Mouse (Mus musculus): ENCODE measurements around the gene Scap. TPM values are rescaled to one million over a fixed set of nuclear protein-coding genes. Genes with fewer than 3 reads are reported as not detected.
"Not testable (repeated sequence)": the region's sequence is repeated elsewhere in the genome, so short reads cannot be mapped to it uniquely, and the experiment has no call there.

The Scap gene
- polyA plus RNA-seq, 1 experiment from 2014 or later: 46.2 TPM

DNA sequence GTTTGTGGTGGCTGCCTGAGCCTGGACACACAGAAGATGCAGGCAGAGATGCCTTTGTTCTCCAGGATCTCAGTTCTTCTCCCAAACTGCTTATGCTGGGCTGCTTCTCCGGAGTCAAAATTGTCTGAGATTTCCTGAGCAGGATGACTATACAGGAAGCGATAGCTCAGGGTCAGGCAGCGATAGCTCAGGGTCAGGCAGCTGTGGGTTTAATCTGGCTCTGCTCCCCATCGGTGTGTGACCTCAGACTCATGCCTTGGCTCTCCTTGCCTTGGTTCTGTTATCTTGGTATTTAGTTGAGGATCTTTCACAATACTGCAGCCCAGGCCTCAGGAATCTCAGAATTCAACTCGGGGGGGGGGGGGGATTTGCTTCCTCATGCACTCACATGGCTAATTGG, 33.7 kb downstream of the Scap start:
- Histone ChIP-seq H3K9me3 (no peaks in the 10 kb centered on the region), H3K27me3 (no peaks in the 10 kb centered on the region), H3K36me3 (peaks cover 65% of the 10 kb centered on the region), H3K27ac (no peak overlapping the region), H3K9ac (no peak overlapping the region), H3K4me3 (no peak overlapping the region), H3K4me1 (replicated peaks) (0 out of 2 replicates have a peak, but pooled peaks cover 5% of the 10 kb centered on the region), H3K4me2 (no peak overlapping the region)
- ATAC-seq (ENCODE audit: low FRiP score): no peak
- 93% methylated on average over 5 of the region's 5 CpGs for WGBS

GRCm38 (mm10) chr9:110369860-110370259, 36.8 kb downstream of the Scap start:
- Histone ChIP-seq H3K9ac (no peak overlapping the region), H3K36me3 (peaks cover 69% of the 10 kb centered on the region), H3K4me1 (replicated peaks) (0 out of 2 replicates have a peak, but pooled peaks cover 5% of the 10 kb centered on the region), H3K27me3 (no peaks in the 10 kb centered on the region), H3K4me3 (no peak overlapping the region), H3K27ac (no peak overlapping the region), H3K4me2 (no peak overlapping the region), H3K9me3 (no peaks in the 10 kb centered on the region)
- ATAC-seq (ENCODE audit: low FRiP score): no peak
- 86% methylated on average over 3 of the region's 3 CpGs for WGBS

DNA sequence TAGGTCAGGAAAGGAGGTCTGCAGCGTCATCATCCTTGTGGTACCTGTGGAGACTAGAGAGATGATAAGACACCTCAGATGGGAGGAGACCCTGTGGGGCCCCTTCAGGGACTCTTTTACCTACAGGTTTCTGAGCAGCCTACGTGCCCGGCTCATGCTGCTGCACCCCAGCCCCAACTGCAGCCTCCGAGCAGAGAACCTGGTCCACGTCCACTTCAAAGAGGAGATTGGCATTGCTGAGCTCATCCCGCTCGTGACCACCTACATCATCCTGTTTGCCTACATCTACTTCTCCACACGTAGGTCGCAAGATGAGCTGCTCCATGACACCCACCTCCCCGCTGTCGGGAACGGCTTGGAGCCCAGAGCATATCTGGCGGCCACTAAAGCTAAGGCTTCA, 40.8 kb downstream of the Scap start:
- H3K4me3 ChIP-seq: no peak overlapping the region
- no peak overlapping the region for H3K27ac ChIP-seq
- H3K4me1 ChIP-seq (replicated peaks): no peaks in the 10 kb centered on the region
- H3K9me3 ChIP-seq: no peaks in the 10 kb centered on the region
- H3K27me3 ChIP-seq: no peaks in the 10 kb centered on the region
- H3K9ac ChIP-seq: no peak overlapping the region
- no peak overlapping the region for H3K4me2 ChIP-seq
- H3K36me3 ChIP-seq: peaks cover 77% of the 10 kb centered on the region
- ATAC-seq (ENCODE audit: low FRiP score): no peak
- 96% methylated on average over 13 of the region's 13 CpGs for WGBS

DNA sequence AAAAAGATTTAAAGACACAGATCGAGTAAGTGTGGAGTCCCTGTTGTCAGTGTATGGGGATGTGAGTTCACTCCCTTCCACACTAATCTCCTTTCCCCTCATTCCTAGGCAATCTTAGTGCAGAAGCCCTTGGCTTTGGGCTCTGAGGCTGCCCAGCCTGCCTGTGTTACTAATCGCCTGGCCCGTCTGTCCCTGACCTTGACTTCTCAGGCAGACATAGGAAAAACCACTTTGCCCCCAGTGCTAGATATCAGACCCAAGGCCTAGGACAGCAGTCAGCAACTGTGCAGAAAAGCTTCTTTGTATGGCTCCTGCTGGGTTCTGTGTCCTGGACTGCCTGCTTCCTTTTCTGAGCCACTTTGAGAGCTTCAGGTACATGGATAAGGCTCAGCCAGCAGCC, 42.6 kb downstream of the Scap start:
- Histone ChIP-seq H3K27ac (no peak overlapping the region), H3K4me2 (no peak overlapping the region), H3K27me3 (no peaks in the 10 kb centered on the region), H3K9me3 (no peaks in the 10 kb centered on the region), H3K4me3 (no peak overlapping the region), H3K4me1 (replicated peaks) (no peaks in the 10 kb centered on the region), H3K36me3 (peaks cover 84% of the 10 kb centered on the region), H3K9ac (no peak overlapping the region)
- no peak for ATAC-seq (ENCODE audit: low FRiP score)
- WGBS: 92% methylated on average over 3 of the region's 3 CpGs

DNA sequence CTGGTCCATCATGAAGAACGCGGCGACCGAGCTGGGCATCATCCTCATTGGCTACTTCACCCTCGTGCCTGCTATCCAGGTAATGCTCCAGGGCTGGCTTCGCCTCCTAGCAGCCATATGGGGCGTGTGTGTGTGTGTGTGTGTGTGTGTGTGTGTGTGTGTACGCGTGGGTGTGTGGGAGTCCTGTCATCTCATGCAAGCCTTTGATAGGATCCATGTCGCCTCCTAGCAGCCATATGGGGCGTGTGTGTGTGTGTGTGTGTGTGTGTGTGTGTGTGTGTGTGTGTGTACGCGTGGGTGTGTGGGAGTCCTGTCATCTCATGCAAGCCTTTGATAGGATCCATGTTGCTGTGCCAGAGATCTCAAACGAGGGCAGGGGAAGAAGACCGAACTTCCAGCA, 44.6 kb downstream of the Scap start:
- not testable (repeated sequence) for H3K9me3 ChIP-seq; H3K9ac ChIP-seq; H3K4me2 ChIP-seq; ATAC-seq (ENCODE audit: low FRiP score); H3K4me3 ChIP-seq; H3K27me3 ChIP-seq; H3K27ac ChIP-seq; H3K4me1 ChIP-seq (replicated peaks)
- WGBS: 92% methylated on average over 15 of the region's 15 CpGs
- peaks cover 92% of the 10 kb centered on the region for H3K36me3 ChIP-seq

DNA sequence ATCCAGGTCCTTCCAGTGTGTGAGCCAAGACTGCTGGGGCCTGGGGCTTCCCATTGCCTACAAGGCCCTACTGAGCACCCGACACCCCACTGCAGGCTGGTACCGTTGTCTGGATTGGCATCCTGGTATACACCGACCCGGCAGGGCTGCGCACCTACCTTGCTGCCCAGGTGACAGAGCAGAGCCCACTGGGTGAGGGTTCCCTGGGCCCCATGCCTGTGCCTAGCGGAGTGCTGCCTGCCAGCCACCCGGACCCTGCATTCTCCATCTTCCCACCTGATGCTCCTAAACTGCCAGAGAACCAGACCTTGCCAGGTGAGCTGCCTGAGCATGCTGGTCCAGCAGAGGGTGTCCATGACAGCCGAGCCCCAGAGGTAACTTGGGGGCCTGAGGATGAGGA, 46.3 kb downstream of the Scap start:
- Histone ChIP-seq H3K9ac (no peak overlapping the region), H3K27ac (no peak overlapping the region), H3K27me3 (no peaks in the 10 kb centered on the region), H3K4me3 (no peak overlapping the region), H3K4me1 (replicated peaks) (no peaks in the 10 kb centered on the region), H3K4me2 (no peak overlapping the region), H3K36me3 (peaks cover 92% of the 10 kb centered on the region), H3K9me3 (no peaks in the 10 kb centered on the region)
- 95% methylated on average over 8 of the region's 8 CpGs for WGBS
- no peak for ATAC-seq (ENCODE audit: low FRiP score)

DNA sequence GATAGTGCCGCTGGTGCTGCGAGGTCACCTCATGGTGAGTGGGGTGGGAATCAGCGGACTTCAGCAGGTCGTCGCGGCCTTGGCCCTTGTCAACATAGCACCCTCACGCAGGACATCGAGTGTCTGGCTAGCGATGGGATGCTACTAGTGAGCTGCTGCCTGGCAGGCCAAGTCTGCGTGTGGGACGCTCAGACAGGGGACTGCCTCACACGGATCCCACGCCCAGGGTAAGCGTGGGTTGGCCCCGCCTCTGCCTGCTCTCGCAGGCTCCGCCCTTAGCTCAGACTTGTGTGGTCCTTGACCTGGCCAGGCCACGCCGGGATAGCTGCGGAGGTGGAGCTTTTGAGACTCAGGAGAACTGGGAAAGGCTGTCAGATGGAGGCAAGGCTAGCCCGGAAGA, 47.6 kb downstream of the Scap start:
- 49% methylated on average over 21 of the region's 21 CpGs for WGBS
- H3K9me3 ChIP-seq: no peaks in the 10 kb centered on the region
- H3K4me2 ChIP-seq: no peak overlapping the region
- H3K4me3 ChIP-seq: no peak overlapping the region
- peaks cover 97% of the 10 kb centered on the region for H3K36me3 ChIP-seq
- H3K9ac ChIP-seq: no peak overlapping the region
- H3K27me3 ChIP-seq: no peaks in the 10 kb centered on the region
- H3K27ac ChIP-seq: no peak overlapping the region
- H3K4me1 ChIP-seq (replicated peaks): no peaks in the 10 kb centered on the region
- 0 out of 2 replicates have a peak, but pooled peaks have one; percentile 41 for ATAC-seq (ENCODE audit: low FRiP score)

DNA sequence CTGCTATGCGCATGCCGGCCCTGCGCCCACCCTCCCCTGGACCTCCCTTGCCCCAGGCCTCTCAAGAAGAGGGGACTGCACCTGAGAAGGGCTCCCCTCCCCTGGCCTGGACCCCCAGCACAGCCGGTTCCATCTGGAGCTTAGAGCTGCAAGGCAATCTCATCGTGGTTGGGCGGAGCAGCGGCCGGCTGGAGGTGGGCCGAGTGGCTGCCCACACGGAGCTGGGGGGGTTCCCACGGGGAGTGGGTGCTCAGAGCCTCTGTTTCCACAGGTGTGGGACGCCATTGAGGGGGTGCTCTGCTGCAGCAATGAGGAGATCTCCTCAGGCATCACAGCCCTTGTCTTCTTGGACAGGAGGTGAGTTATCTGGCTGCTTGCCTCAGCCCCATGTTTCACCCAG, 48.2 kb downstream of the Scap start:
- Histone ChIP-seq H3K4me3 (no peak overlapping the region), H3K4me1 (replicated peaks) (no peaks in the 10 kb centered on the region), H3K27me3 (no peaks in the 10 kb centered on the region), H3K27ac (no peak overlapping the region), H3K9ac (no peak overlapping the region), H3K9me3 (no peaks in the 10 kb centered on the region), H3K4me2 (no peak overlapping the region), H3K36me3 (peaks cover 97% of the 10 kb centered on the region)
- WGBS: 90% methylated on average over 12 of the region's 12 CpGs
- 0 out of 2 replicates have a peak, but pooled peaks have one; percentile 9 for ATAC-seq (ENCODE audit: low FRiP score)

DNA sequence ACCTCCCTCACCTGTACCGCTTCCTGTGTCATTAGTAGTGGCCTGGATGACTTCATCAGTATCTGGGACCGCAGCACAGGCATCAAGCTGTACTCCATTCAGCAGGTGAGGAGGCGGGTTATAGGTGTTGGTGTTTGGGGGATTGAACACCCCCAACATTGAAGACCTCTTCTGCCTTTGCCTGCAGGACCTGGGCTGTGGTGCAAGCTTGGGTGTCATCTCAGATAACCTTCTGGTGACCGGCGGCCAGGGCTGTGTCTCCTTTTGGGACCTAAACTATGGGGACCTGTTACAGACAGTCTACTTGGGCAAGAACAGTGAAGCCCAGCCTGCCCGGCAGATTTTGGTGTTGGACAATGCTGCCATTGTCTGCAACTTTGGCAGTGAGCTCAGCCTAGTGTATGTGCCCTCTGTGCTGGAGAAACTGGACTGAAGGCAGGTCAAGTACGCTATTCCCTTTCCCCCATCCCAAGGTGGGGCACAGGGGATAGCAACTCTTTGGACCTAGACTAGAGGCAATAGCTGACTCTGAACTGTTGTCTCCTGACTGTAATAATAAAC, 51.4 kb downstream of the Scap start:
- H3K27me3 ChIP-seq: no peaks in the 10 kb centered on the region
- ATAC-seq (ENCODE audit: low FRiP score): no peak
- no peak overlapping the region for H3K27ac ChIP-seq
- H3K4me1 ChIP-seq (replicated peaks): no peaks in the 10 kb centered on the region
- H3K36me3 ChIP-seq: peaks cover 98% of the 10 kb centered on the region
- H3K9ac ChIP-seq: no peak overlapping the region
- H3K9me3 ChIP-seq: no peaks in the 10 kb centered on the region
- H3K4me3 ChIP-seq: no peak overlapping the region
- H3K4me2 ChIP-seq: no peak overlapping the region
- 80% methylated on average over 7 of the region's 7 CpGs for WGBS

DNA sequence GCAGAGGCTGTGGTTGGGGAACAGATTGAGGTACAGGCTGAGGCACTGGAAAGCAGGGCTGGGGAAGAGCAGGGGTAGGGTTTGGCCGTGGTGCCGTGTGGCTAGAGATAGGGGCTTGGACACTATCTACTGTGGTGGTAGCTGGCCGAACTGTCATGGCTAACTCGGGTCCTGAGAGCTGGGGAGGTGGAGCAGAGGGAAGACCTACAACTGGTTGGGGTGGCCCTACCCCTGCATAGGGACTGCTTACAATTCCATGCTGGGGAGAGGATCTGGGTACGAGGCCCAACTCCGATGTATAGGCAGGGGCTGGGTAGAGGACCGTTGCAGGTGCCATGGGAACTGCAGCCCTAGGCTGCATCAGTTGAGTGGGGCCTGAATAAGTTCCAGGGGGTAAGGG, 54.9 kb downstream of the Scap start:
- Histone ChIP-seq H3K9ac (no peak overlapping the region), H3K9me3 (no peaks in the 10 kb centered on the region), H3K36me3 (peaks cover 99% of the 10 kb centered on the region), H3K4me1 (replicated peaks) (no peaks in the 10 kb centered on the region), H3K27me3 (no peaks in the 10 kb centered on the region), H3K27ac (no peak overlapping the region), H3K4me3 (no peak overlapping the region), H3K4me2 (no peak overlapping the region)
- ATAC-seq (ENCODE audit: low FRiP score): no peak
- 97% methylated on average over 7 of the region's 7 CpGs for WGBS

DNA sequence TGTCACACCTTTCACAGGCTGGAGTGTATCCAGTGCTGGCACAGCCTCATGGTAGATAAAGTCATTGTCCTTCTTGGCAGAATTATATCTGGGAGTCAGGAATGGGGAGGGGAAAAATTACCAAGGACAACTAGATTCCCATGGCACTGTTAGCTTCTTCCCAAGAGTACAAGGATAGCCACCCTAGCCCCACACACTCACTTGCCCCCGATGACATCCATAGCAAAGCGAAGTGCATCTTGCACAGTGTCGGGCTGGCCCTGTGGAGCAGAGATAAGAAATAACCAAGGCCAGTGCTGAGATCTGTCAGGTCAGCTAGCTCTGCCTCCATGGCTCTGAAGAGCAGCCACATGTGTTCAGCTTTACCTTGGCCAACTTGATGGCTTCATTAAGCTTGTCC, 57.8 kb downstream of the Scap start:
- Histone ChIP-seq H3K36me3 (peaks cover 96% of the 10 kb centered on the region), H3K27ac (no peak overlapping the region), H3K9ac (no peak overlapping the region), H3K4me2 (no peak overlapping the region), H3K4me1 (replicated peaks) (no peaks in the 10 kb centered on the region), H3K9me3 (no peaks in the 10 kb centered on the region), H3K27me3 (no peaks in the 10 kb centered on the region), H3K4me3 (no peak overlapping the region)
- 99% methylated on average over 3 of the region's 3 CpGs for WGBS
- ATAC-seq (ENCODE audit: low FRiP score): no peak

DNA sequence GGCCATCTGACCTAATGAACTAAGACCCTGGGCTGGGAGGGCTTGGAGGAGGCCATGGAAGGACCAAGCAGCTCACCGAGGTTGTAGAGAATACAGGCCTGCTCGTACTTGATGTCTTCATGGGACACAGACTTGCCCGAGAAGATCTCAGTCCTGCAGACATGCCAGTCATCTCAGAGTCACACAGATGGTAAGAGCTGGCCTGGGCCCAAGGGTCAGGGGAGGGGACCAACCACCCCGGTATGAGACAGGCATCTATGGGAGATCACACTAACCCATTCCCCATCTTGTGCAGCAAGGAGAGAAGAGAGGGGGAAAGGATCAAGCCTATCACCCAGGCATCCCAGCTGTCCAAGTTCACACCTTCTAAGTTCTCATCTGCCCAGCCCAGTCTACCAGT, 60.2 kb downstream of the Scap start:
- 93% methylated on average over 4 of the region's 4 CpGs for WGBS
- no peaks in the 10 kb centered on the region for H3K4me1 ChIP-seq (replicated peaks)
- H3K9ac ChIP-seq: no peak overlapping the region
- H3K36me3 ChIP-seq: peaks cover 95% of the 10 kb centered on the region
- no peak for ATAC-seq (ENCODE audit: low FRiP score)
- no peak overlapping the region for H3K4me3 ChIP-seq
- no peak overlapping the region for H3K4me2 ChIP-seq
- H3K9me3 ChIP-seq: no peaks in the 10 kb centered on the region
- H3K27me3 ChIP-seq: no peaks in the 10 kb centered on the region
- no peak overlapping the region for H3K27ac ChIP-seq

DNA sequence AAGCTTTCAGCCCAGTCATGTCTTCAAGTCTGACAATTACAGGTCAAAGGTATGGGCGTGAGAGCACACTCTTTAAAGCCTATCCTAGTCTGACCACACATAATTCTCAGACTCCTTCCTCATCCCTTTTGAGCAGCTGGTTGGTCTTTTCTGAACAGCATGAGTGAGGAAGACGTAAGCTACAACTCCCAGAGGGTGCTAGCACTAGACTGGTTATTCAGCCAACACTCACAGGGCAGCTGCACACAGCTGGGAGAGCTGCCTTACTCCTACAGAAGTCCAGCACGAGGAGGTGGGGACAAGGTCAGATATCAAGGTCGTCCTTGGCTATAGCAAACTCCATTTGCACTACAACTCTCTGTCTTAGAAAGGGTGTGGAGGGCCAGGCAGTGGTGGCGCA, 67.6 kb downstream of the Scap start:
- H3K9ac ChIP-seq: no peak overlapping the region
- H3K4me3 ChIP-seq: no peak overlapping the region
- no peaks in the 10 kb centered on the region for H3K27me3 ChIP-seq
- no peak overlapping the region for H3K27ac ChIP-seq
- H3K4me2 ChIP-seq: no peak overlapping the region
- peaks cover 5% of the 10 kb centered on the region; the same call in 1 of the 2 replicates for H3K4me1 ChIP-seq (replicated peaks)
- WGBS: 89% methylated on average over 5 of the region's 5 CpGs
- H3K36me3 ChIP-seq: peaks cover 39% of the 10 kb centered on the region
- no peaks in the 10 kb centered on the region for H3K9me3 ChIP-seq
- no peak for ATAC-seq (ENCODE audit: low FRiP score)
